Mouse (Mus musculus): Measurements from ENCODE around the gene Sgk1. TPM values are rescaled to one million over a fixed set of nuclear protein-coding genes. Genes with fewer than 3 reads are reported as not detected.

Gene Sgk1
- polyA plus RNA-seq (2012; ENCODE audit: low replicate concordance): 2.4 TPM in 1 of 2 replicates, not detected in the other

GRCm38 (mm10) chr10:21882184-21883081, at the start of gene Sgk1:
TSS of gene Sgk1 (plus strand) at chr10:21882184.

Other genes with a start within 250 kb of the Sgk1 start
- not detected in 2 replicates for gene 4930444G20Rik, start 185.9 kb downstream of the Sgk1 start, polyA plus RNA-seq (2012; ENCODE audit: low replicate concordance)